Mouse (Mus musculus) cerebellum, adult 8-10 months (tissue): ENCODE measurements around the gene Bub1.

Experiments
- DNase-seq: peaks from one replicate; pipeline ENCODE4 v3.0.0; 2022

Gene Bub1

DNA sequence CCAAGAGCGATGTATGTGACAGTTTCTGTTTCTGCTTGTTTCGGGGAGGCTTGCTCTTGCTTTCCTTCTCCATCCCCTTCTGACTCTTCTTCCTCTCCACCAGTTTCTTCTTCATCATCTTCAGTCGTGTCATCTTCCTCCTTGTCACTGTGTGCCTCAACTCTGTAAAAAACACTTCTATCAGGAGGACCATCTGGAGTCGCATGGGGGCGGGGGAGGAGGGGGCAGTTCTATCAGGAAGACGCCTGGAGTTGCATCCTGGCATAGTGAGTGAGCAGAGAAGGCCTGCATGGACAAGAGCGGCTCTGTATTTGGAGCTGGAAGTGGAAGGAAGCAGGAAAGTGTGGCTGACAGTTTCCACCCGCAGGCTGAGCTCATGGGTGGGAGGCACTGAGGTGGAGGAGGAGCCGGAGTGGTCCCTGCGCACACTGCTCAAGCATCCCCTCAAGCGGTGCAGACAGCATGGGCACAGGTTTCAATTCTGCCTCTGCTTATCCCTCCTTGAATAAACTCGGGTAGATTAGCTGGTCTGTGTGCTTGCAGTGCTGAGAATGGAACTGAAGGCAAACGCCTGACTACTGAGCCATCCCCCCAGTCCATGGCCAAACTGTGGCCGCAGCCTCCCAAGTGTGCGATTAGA lies 57.6 kb downstream of the Bub1 start:
- no peak for DNase-seq

DNA sequence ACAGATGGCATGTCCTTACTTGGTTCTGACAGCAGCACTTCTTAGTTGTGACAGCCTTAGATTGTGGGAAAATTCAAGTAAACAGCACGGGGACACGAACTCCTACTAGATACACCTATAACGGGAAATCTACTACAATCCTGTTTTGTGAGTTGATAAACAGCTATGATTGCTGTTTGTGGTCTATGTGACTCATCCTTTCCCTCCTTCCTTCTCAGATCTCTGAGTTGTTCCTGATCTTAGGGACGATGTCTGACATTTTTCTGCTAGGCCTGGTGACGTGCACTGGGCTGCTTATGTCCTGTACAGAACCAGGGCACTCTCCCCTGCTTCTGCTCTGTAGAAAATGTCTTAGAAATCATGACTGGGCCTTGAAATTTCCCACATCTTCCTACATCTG lies 70.1 kb downstream of the Bub1 start:
- DNase-seq = no peak

- no peak for DNase-seq
Observed at GRCm38 (mm10) chr2:127760429-127761000, 71.2 kb downstream of the Bub1 start.

DNA sequence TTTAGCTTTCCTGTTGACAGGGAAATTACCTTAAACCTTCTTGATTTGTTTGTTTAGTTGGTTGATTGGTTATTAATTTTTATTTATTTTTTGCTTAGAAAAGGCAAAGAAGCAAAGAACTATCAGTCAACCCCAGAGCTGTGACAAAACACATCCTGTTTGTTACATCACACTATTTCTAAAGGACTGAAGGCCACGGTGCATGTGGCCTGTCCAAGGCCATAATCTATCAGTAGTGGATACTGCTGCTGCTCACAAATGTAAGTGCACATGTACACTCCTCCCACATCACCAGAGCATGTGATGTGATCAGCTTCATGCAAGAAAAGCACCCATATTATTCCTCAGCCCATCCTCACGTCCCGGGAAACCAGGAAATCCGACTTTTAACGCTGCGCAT lies 71.7 kb downstream of the Bub1 start:
- no peak for DNase-seq

- DNase-seq = no peak
Observed at GRCm38 (mm10) chr2:127759157-127759880, 72.3 kb downstream of the Bub1 start.

GRCm38 (mm10) chr2:127757171-127757570 lies 74.5 kb downstream of the Bub1 start:
- DNase-seq = peak; percentile 80

- DNase-seq = no peak
Observed at GRCm38 (mm10) chr2:127754113-127754512, 77.6 kb downstream of the Bub1 start.

- no peak for DNase-seq
Observed at GRCm38 (mm10) chr2:127751849-127752610, 79.6 kb downstream of the Bub1 start.
